Mouse (Mus musculus) 3T3-L1 (cell line): ENCODE measurements around the gene Slit3.

Source experiments
- DNase-seq: peaks from one replicate; pipeline ENCODE4 v3.0.0-alpha.2; 2015; ENCODE audit warnings: low read depth, low spot score

The Slit3 gene

GRCm38 (mm10) chr11:35690515-35691281 lies 569.7 kb downstream of the Slit3 start:
- no peak for DNase-seq

- peak; percentile 74 for DNase-seq
Observed at GRCm38 (mm10) chr11:35693136-35693535, 572.1 kb downstream of the Slit3 start.

GRCm38 (mm10) chr11:35693625-35694024 lies 572.6 kb downstream of the Slit3 start:
- DNase-seq: no peak

- no peak for DNase-seq
Observed at GRCm38 (mm10) chr11:35697476-35697875, 576.5 kb downstream of the Slit3 start.

GRCm38 (mm10) chr11:35698901-35699300 lies 577.9 kb downstream of the Slit3 start:
- no peak for DNase-seq

GRCm38 (mm10) chr11:35703471-35703870 lies 582.4 kb downstream of the Slit3 start:
- DNase-seq: peak; percentile 6

- DNase-seq: no peak
Observed at GRCm38 (mm10) chr11:35704381-35704780, 583.4 kb downstream of the Slit3 start.

- DNase-seq: no peak
Observed at GRCm38 (mm10) chr11:35704927-35705326, 583.9 kb downstream of the Slit3 start.

- DNase-seq: no peak
Observed at GRCm38 (mm10) chr11:35707431-35707830, 586.4 kb downstream of the Slit3 start.

- no peak for DNase-seq
Observed at GRCm38 (mm10) chr11:35711314-35711713, 590.3 kb downstream of the Slit3 start.

- no peak for DNase-seq
Observed at GRCm38 (mm10) chr11:35718881-35719280, 597.9 kb downstream of the Slit3 start.

- DNase-seq: no peak
Observed at GRCm38 (mm10) chr11:35723876-35724275, 602.9 kb downstream of the Slit3 start.

- no peak for DNase-seq
Observed at GRCm38 (mm10) chr11:35726341-35726846, 605.4 kb downstream of the Slit3 start.

- no peak for DNase-seq
Observed at GRCm38 (mm10) chr11:35728200-35728599, 607.2 kb downstream of the Slit3 start.

- peak; percentile 16 for DNase-seq
Observed at GRCm38 (mm10) chr11:35729186-35729585, 608.2 kb downstream of the Slit3 start.

GRCm38 (mm10) chr11:35732366-35732765 lies 611.3 kb downstream of the Slit3 start:
- no peak for DNase-seq

- no peak for DNase-seq
Observed at GRCm38 (mm10) chr11:35736817-35737216, 615.8 kb downstream of the Slit3 start.

GRCm38 (mm10) chr11:35737262-35737661 lies 616.2 kb downstream of the Slit3 start:
- DNase-seq: no peak

- no peak for DNase-seq
Observed at GRCm38 (mm10) chr11:35738102-35738501, 617.1 kb downstream of the Slit3 start.

- no peak for DNase-seq
Observed at GRCm38 (mm10) chr11:35743586-35743985, 622.6 kb downstream of the Slit3 start.

GRCm38 (mm10) chr11:35744571-35744970 lies 623.5 kb downstream of the Slit3 start:
- DNase-seq: no peak

GRCm38 (mm10) chr11:35750578-35750977 lies 629.6 kb downstream of the Slit3 start:
- peak; percentile 29 for DNase-seq

GRCm38 (mm10) chr11:35754906-35755418 lies 633.9 kb downstream of the Slit3 start:
- DNase-seq: no peak
